Mouse (Mus musculus) adrenal gland, adult 18-20 months (tissue): ENCODE results near the gene BC048562. TPM values are rescaled to one million over a fixed set of nuclear protein-coding genes. Genes with fewer than 3 reads are reported as not detected.

ENCODE experiments used
- total RNA-seq, 2 experiments: library from RNA; stranded (reverse); gene quantifications; 1 replicate in 1 of 2; 2 replicates in 1 of 2; pipeline ENCODE4 v1.2.3; 2021

BC048562 gene
- total RNA-seq, 2 experiments from 2014 or later: not detected

Other genes starting within 250 kb of the BC048562 start
- 1 to 10 TPM; 1.8 to 3.1 TPM for gene Bsn, start 246.1 kb upstream of the BC048562 start, total RNA-seq
- 100 to 1,000 TPM; 136 to 137 TPM for gene Dag1, start 172.5 kb upstream of the BC048562 start, total RNA-seq
- gene Nicn1, start 146.1 kb upstream of the BC048562 start, total RNA-seq: 10 to 100 TPM; 19.0 to 29.2 TPM
- 1 to 10 TPM; 4.2 to 5.8 TPM for gene Amt, start 139.6 kb upstream of the BC048562 start, total RNA-seq
- gene Rhoa, start 130.4 kb upstream of the BC048562 start, total RNA-seq: 100 to 1,000 TPM; 356 to 357 TPM
- 10 to 100 TPM; 36.1 to 36.2 TPM for gene Tcta, start 130.3 kb upstream of the BC048562 start, total RNA-seq
- gene Gpx1, start 97.6 kb upstream of the BC048562 start, total RNA-seq: 100 to 1,000 TPM; 551 to 749 TPM
- gene Usp4, start 88.6 kb upstream of the BC048562 start, total RNA-seq: 100 to 1,000 TPM; 107 to 126 TPM
- gene 1700102P08Rik, start 43.7 kb upstream of the BC048562 start, total RNA-seq: 1 to 10 TPM; 1.5 to 2.1 TPM
- not detected for gene Ccdc36, start 8.0 kb upstream of the BC048562 start, total RNA-seq
- 10 to 100 TPM; 25.6 to 42.3 TPM for gene Ccdc71, start 24.0 kb downstream of the BC048562 start, total RNA-seq
- 10 to 100 TPM; 20.4 to 22.3 TPM for gene Klhdc8b, start 25.1 kb downstream of the BC048562 start, total RNA-seq
- 100 to 1,000 TPM; 107 to 134 TPM for gene Lamb2, start 43.3 kb downstream of the BC048562 start, total RNA-seq
- 100 to 1,000 TPM; 172 to 248 TPM for gene Usp19, start 54.1 kb downstream of the BC048562 start, total RNA-seq
- 100 to 1,000 TPM; 144 to 180 TPM for gene Qars, start 71.2 kb downstream of the BC048562 start, total RNA-seq
- 100 to 1,000 TPM in 1 of 2 experiments, 10 to 100 TPM in 1; 91.5 to 107 TPM for gene Qrich1, start 80.3 kb downstream of the BC048562 start, total RNA-seq
- 100 to 1,000 TPM in 1 of 2 experiments, 10 to 100 TPM in 1; 99.7 to 135 TPM for gene Impdh2, start 123.8 kb downstream of the BC048562 start, total RNA-seq
- 10 to 100 TPM; 50.8 to 51.0 TPM for gene Ndufaf3, start 131.0 kb downstream of the BC048562 start, total RNA-seq
- gene Dalrd3, start 133.4 kb downstream of the BC048562 start, total RNA-seq: 10 to 100 TPM; 64.6 to 81.8 TPM
- 10 to 100 TPM; 93.9 to 96.2 TPM for gene Wdr6, start 142.3 kb downstream of the BC048562 start, total RNA-seq
- 1 to 10 TPM; 6.2 to 7.9 TPM for gene P4htm, start 161.2 kb downstream of the BC048562 start, total RNA-seq
- gene Arih2, start 212.9 kb downstream of the BC048562 start, total RNA-seq: 10 to 100 TPM; 61.2 to 63.0 TPM
- 100 to 1,000 TPM; 125 to 212 TPM for gene Slc25a20, start 225.6 kb downstream of the BC048562 start, total RNA-seq